Mouse (Mus musculus) CH12.LX (cell line): ENCODE data around the gene Cd151. TPM values are rescaled to one million over a fixed set of nuclear protein-coding genes. Genes with fewer than 3 reads are reported as not detected.

Experiments
- DNase-seq: peaks from one replicate; pipeline ENCODE4 v3.0.0-alpha.2; 2013; ENCODE audit errors: extremely low read depth
- H3K27ac ChIP-seq: 2 replicates; pipeline ENCODE4 v1.5.1; 2012; ENCODE audit warnings: low read depth, mild to moderate bottlenecking, control low read depth, moderate library complexity; ENCODE audit not compliant: insufficient read depth
- H3K27me3 ChIP-seq: replicated peaks from 2 replicates; pipeline ENCODE3; 2012; ENCODE audit warnings: inconsistent platforms
- H3K36me3 ChIP-seq, 2 experiments: replicated peaks in 1 of 2; 2 replicates each; pipeline versions ENCODE3 to v1.6.1; 2012; ENCODE audit warnings: inconsistent platforms in 1 of 2, low read length in 1 of 2, mild to moderate bottlenecking in 1 of 2, mixed read lengths in 1 of 2, moderate library complexity in 1 of 2; ENCODE audit not compliant: control insufficient read depth in 1 of 2, insufficient read depth in 1 of 2
- H3K4me1 ChIP-seq, 2 experiments: 2 replicates each; pipeline ENCODE4 v1.6.1; 2012; ENCODE audit warnings: inconsistent platforms in 1 of 2, moderate library complexity in 1 of 2; ENCODE audit not compliant: insufficient read depth in 2 of 2, control insufficient read depth in 1 of 2
- H3K4me2 ChIP-seq: 2 replicates; pipeline ENCODE4 v1.6.1; 2012; ENCODE audit warnings: low read depth, mild to moderate bottlenecking, control low read depth; ENCODE audit not compliant: poor library complexity, insufficient read depth, severe bottlenecking
- H3K4me3 ChIP-seq, 3 experiments: fragments of 150-350 bp in 1 of 3; sonication (generic) in 1 of 3; replicated peaks in 1 of 3; 2 replicates each; pipeline versions ENCODE3 to v1.5.1; 2011 to 2012; ENCODE audit warnings: low read depth in 2 of 3, low read length in 2 of 3, mild to moderate bottlenecking in 2 of 3, moderate library complexity in 2 of 3, control low read depth in 1 of 3, improper control_type of control experiment in 1 of 3, inconsistent platforms in 1 of 3, mixed read lengths in 1 of 3; ENCODE audit not compliant: poor library complexity in 1 of 3
- H3K79me2 ChIP-seq: replicated peaks from 2 replicates; pipeline ENCODE4 v1.6.1; 2012; ENCODE audit warnings: mild to moderate bottlenecking, moderate library complexity; ENCODE audit not compliant: control insufficient read depth, poor library complexity, insufficient read depth, severe bottlenecking; ENCODE audit errors: extremely low read depth
- H3K9ac ChIP-seq: 2 replicates; pipeline ENCODE4 v1.6.1; 2012; ENCODE audit warnings: low read depth, mild to moderate bottlenecking, control low read depth, moderate library complexity; ENCODE audit not compliant: insufficient read depth
- H3K9me3 ChIP-seq: replicated peaks from 2 replicates; pipeline ENCODE3; 2012; ENCODE audit warnings: low read length, inconsistent platforms, mixed read lengths
- CHD1 ChIP-seq: IDR thresholded peaks from 2 replicates; pipeline ENCODE4 v1.6.1; 2012; ENCODE audit warnings: low read depth, low read length, improper control_type of control experiment, inconsistent platforms
- CTCF ChIP-seq, 2 experiments: IDR thresholded peaks in 1 of 2; conservative IDR thresholded peaks in 1 of 2; 2 replicates each; pipeline ENCODE4 v1.5.1; 2011 to 2012; ENCODE audit warnings: low read depth in 2 of 2, low read length in 2 of 2, improper control_type of control experiment in 1 of 2, inconsistent platforms in 1 of 2, mild to moderate bottlenecking in 1 of 2, moderate library complexity in 1 of 2
- EP300 ChIP-seq: IDR thresholded peaks from 2 replicates; pipeline ENCODE4 v1.6.1; 2011; ENCODE audit warnings: low read length, improper control_type of control experiment
- GABPA ChIP-seq: IDR thresholded peaks from 2 replicates; pipeline ENCODE4 v1.6.1; 2012; ENCODE audit warnings: low read depth, low read length, improper control_type of control experiment, inconsistent platforms; ENCODE audit not compliant: insufficient replicate concordance
- JUND ChIP-seq: conservative IDR thresholded peaks from 2 replicates; pipeline ENCODE4 v1.6.1; 2011; ENCODE audit warnings: low read depth, low read length, improper control_type of control experiment
- KAT2A ChIP-seq: IDR thresholded peaks from 2 replicates; pipeline ENCODE4 v1.6.1; 2012; ENCODE audit warnings: low read length, improper control_type of control experiment, inconsistent platforms; ENCODE audit not compliant: insufficient replicate concordance
- MAFK ChIP-seq: IDR thresholded peaks from 2 replicates; pipeline ENCODE4 v1.6.1; 2011; ENCODE audit warnings: low read length, improper control_type of control experiment; ENCODE audit not compliant: insufficient replicate concordance
- MAX ChIP-seq: IDR thresholded peaks from 2 replicates; pipeline ENCODE4 v1.6.1; 2011; ENCODE audit warnings: low read length, improper control_type of control experiment
- NELFE ChIP-seq: IDR thresholded peaks from 2 replicates; pipeline ENCODE4 v1.6.1; 2011; ENCODE audit warnings: low read depth, low read length, improper control_type of control experiment
- NRF1 ChIP-seq: IDR thresholded peaks from 2 replicates; pipeline ENCODE4 v1.6.1; 2014; ENCODE audit warnings: low read depth, mild to moderate bottlenecking, inconsistent platforms, low read length, improper control_type of control experiment, moderate library complexity
- PAX5 ChIP-seq: IDR thresholded peaks from 2 replicates; pipeline ENCODE4 v1.6.1; 2012; ENCODE audit warnings: low read length, inconsistent platforms, mixed read lengths
- POLR2A ChIP-seq: IDR thresholded peaks from 2 replicates; pipeline ENCODE4 v1.6.1; 2011; ENCODE audit warnings: low read depth, mild to moderate bottlenecking, improper control_type of control experiment, low read length
- RAD21 ChIP-seq: IDR thresholded peaks from 2 replicates; pipeline ENCODE4 v1.6.1; 2011; ENCODE audit warnings: low read depth, mild to moderate bottlenecking, low read length, improper control_type of control experiment, moderate library complexity
- RCOR1 ChIP-seq: conservative IDR thresholded peaks from 2 replicates; pipeline ENCODE4 v1.6.1; 2012; ENCODE audit warnings: low read depth, mild to moderate bottlenecking, inconsistent platforms, low read length, improper control_type of control experiment
- SMC3 ChIP-seq: IDR thresholded peaks from 2 replicates; pipeline ENCODE4 v1.6.1; 2011; ENCODE audit warnings: low read depth, low read length, improper control_type of control experiment
- TBP ChIP-seq: conservative IDR thresholded peaks from 2 replicates; pipeline ENCODE4 v1.6.1; 2011; ENCODE audit warnings: low read depth, low read length, improper control_type of control experiment
- TCF12 ChIP-seq: IDR thresholded peaks from 2 replicates; pipeline ENCODE4 v1.6.1; 2014; ENCODE audit warnings: low read depth, mild to moderate bottlenecking, inconsistent platforms, low read length, improper control_type of control experiment
- USF2 ChIP-seq: conservative IDR thresholded peaks from 2 replicates; pipeline ENCODE4 v1.6.1; 2011; ENCODE audit warnings: low read depth, low read length, improper control_type of control experiment
- ZC3H11A ChIP-seq: IDR thresholded peaks from 2 replicates; pipeline ENCODE4 v1.6.1; 2012; ENCODE audit warnings: low read depth, mild to moderate bottlenecking, inconsistent platforms, low read length, improper control_type of control experiment
- ZMIZ1 ChIP-seq: IDR thresholded peaks from 2 replicates; pipeline ENCODE4 v1.6.1; 2012; ENCODE audit warnings: low read depth, mild to moderate bottlenecking, inconsistent platforms, low read length, improper control_type of control experiment
- ZNF384 ChIP-seq: IDR thresholded peaks from 2 replicates; pipeline ENCODE4 v1.6.1; 2012; ENCODE audit warnings: low read depth, low read length, improper control_type of control experiment, inconsistent platforms
- dilution Hi-C: fragments of 300-500 bp; cut with MboI; formaldehyde crosslinking; loops from 2 replicates; pipeline ENCODE4 v1.14.3; 2020; ENCODE audit warnings: low sequenced_read_pairs; ENCODE audit not compliant: extremely low pct_unique_long_range_greater_than_20kb, extremely low pct_ligation_motif_present
- in situ Hi-C: fragments of 300-500 bp; cut with MboI; formaldehyde crosslinking; loops from 3 replicates; pipeline ENCODE4 v1.14.3; 2019; ENCODE audit warnings: low sequenced_read_pairs, low pct_ligation_motif_present, low pct_unique_long_range_greater_than_20kb, mixed read lengths
- polyA plus RNA-seq: library from polyadenylated mRNA; unstranded; fragments of >175 nt; gene quantifications from 2 replicates; pipeline ENCODE4 v1.2.1, GENCODE M21; 2012; ENCODE audit warnings: low read depth; ENCODE audit not compliant: insufficient read length
- total RNA-seq, 2 experiments: library from RNA; depleted of rRNA; stranded (reverse); fragments of 300-350 nt in 1 of 2; fragments of >200 nt in 1 of 2; gene quantifications; 2 replicates each; pipeline ENCODE4 v1.2.3; 2012 to 2014

Gene Cd151
- total and polyA plus RNA-seq, 3 experiments, result 10.6 to 21.1 (median 14.9) TPM

- H3K4me1 ChIP-seq, result no peaks in the 10 kb centered on the region
- peaks cover 20 to 29% of the 10 kb centered on the region in 2 experiments for H3K36me3 ChIP-seq
- no peaks in the 10 kb centered on the region for H3K79me2 ChIP-seq
- H3K4me2 ChIP-seq, result no peak overlapping the region
- peaks cover 2% of the 10 kb centered on the region for H3K27me3 ChIP-seq
- no peak for DNase-seq
- no peaks in the 10 kb centered on the region for H3K9me3 ChIP-seq
- TF ChIP-seq ZNF384 (no peak), TCF12 (no peak)
- no peak overlapping the region for H3K4me3 ChIP-seq
- H3K27ac ChIP-seq, result no peak overlapping the region
- dilution Hi-C loops (no loop called here), in situ Hi-C loops (no loop called here)
- no peak overlapping the region for H3K9ac ChIP-seq
Measured at GRCm38 (mm10) chr7:141426948-141427730, 40.1 kb upstream of the Cd151 start.

- no peak overlapping the region for H3K27ac ChIP-seq
- no peak overlapping the region for H3K9ac ChIP-seq
- TF ChIP-seq KAT2A (no peak), PAX5 (no peak), ZC3H11A (no peak), MAX (no peak), ZNF384 (no peak)
- H3K4me3 ChIP-seq, result no peak overlapping the region
- no peaks in the 10 kb centered on the region for H3K9me3 ChIP-seq
- peaks cover under 1 to 2% of the 10 kb centered on the region in 2 experiments; a peak in 3 of 4 replicates for H3K4me1 ChIP-seq
- dilution Hi-C loops, result no loop called here
- H3K36me3 ChIP-seq, result peaks cover 35 to 45% of the 10 kb centered on the region in 2 experiments
- no peaks in the 10 kb centered on the region for H3K79me2 ChIP-seq
- H3K27me3 ChIP-seq, result peaks cover 2% of the 10 kb centered on the region
- H3K4me2 ChIP-seq, result no peak overlapping the region
- in situ Hi-C loops, result no loop called here
- DNase-seq, result no peak
Measured at GRCm38 (mm10) chr7:141428701-141429100, 38.5 kb upstream of the Cd151 start.

GRCm38 (mm10) chr7:141429310-141429709 is 37.9 kb upstream of the Cd151 start, which contains the start of gene Cend1:
Cend1 (minus strand) TSS chr7:141429491.
- Histone ChIP-seq H3K27me3 (peaks cover under 1% of the 10 kb centered on the region), H3K4me1 (peaks cover 5 to 8% of the 10 kb centered on the region in 2 experiments; a peak in 3 of 4 replicates), H3K4me2 (no peak within 1 kb of the TSS), H3K4me3 (no peak within 1 kb of the TSS), H3K9me3 (no peaks in the 10 kb centered on the region), H3K36me3 (peaks cover 39 to 49% of the 10 kb centered on the region in 2 experiments), H3K79me2 (no peaks in the 10 kb centered on the region), H3K27ac (no peak within 1 kb of the TSS), H3K9ac (no peak within 1 kb of the TSS)
- DNase-seq, result no peak
- in situ Hi-C loops (no loop called here), dilution Hi-C loops (no loop called here)
- TF ChIP-seq ZC3H11A (no peak), KAT2A (no peak), NRF1 (no peak), GABPA (no peak), CHD1 (no peak), PAX5 (no peak), NELFE (no peak), SMC3 (no peak), ZMIZ1 (no peak), JUND (no peak), TBP (no peak), CTCF (conservative IDR thresholded peaks at IDR 0.05 in 1 of 2, IDR thresholded peaks at IDR 0.05 in 1 of 2; ENCODE audit: low read depth in 2 of 2, low read length in 2 of 2) (no peak), MAFK (no peak), RCOR1 (no peak), USF2 (no peak), POLR2A (no peak), EP300 (no peak), RAD21 (no peak)
- TF ChIP-seq, all 38 proteins: peak for 0
